Mouse (Mus musculus) heart, postnatal 10 days (tissue): ENCODE measurements around the gene Pafah2. TPM values are rescaled to one million over a fixed set of nuclear protein-coding genes. Genes with fewer than 3 reads are reported as not detected.

Source experiments
- microRNA-seq, 2 experiments: library from miRNA; unstranded; fragments of <30 nt; microRNA quantifications; one replicate each; pipeline ENCODE4 v1.2.0; 2022
- total RNA-seq, 2 experiments: library from RNA; stranded (reverse); gene quantifications; 2 replicates each; pipeline ENCODE4 v1.2.3; 2021

Gene Pafah2
- total RNA-seq, 2 experiments from 2014 or later, result 9.6 to 10.2 TPM

Small RNA genes within 50 kb of the gene (microRNA-seq; reads per million reads assigned to microRNA genes)
- gene Gm23634, result 3.1 to 3.8 reads per million in 2 experiments

Other genes with a start within 250 kb of the Pafah2 start
- gene Cep85, start 209.2 kb upstream of the Pafah2 start, total RNA-seq, result 10 to 100 TPM; 29.9 to 32.0 TPM
- gene Gm7534, start 193.3 kb upstream of the Pafah2 start, total RNA-seq, result not detected
- not detected for gene Catsper4, start 168.9 kb upstream of the Pafah2 start, total RNA-seq
- 1 to 10 TPM; 2.3 to 4.4 TPM for gene Cnksr1, start 157.9 kb upstream of the Pafah2 start, total RNA-seq
- gene E130218I03Rik, start 152.7 kb upstream of the Pafah2 start, total RNA-seq, result not detected
- 1 to 10 TPM; 3.7 to 4.0 TPM for gene Zfp593, start 150.7 kb upstream of the Pafah2 start, total RNA-seq
- gene Gm30191, start 149.4 kb upstream of the Pafah2 start, total RNA-seq, result not detected
- 10 to 100 TPM; 13.5 to 15.2 TPM for gene Grrp1, start 142.2 kb upstream of the Pafah2 start, total RNA-seq
- 10 to 100 TPM in 1 of 2 experiments, 1 to 10 TPM in 1; 7.5 to 10.3 TPM for gene Pdik1l, start 108.4 kb upstream of the Pafah2 start, total RNA-seq
- gene Trim63, start 81.2 kb upstream of the Pafah2 start, total RNA-seq, result 100 to 1,000 TPM; 238 to 242 TPM
- under 1 TPM; 0.12 to 0.69 TPM for gene Slc30a2, start 53.1 kb upstream of the Pafah2 start, total RNA-seq
- gene Extl1, start 12.5 kb upstream of the Pafah2 start, total RNA-seq, result 1 to 10 TPM; 4.2 to 5.4 TPM
- 100 to 1,000 TPM; 131 to 137 TPM for gene Stmn1, start 72.0 kb downstream of the Pafah2 start, total RNA-seq
- gene Paqr7, start 100.4 kb downstream of the Pafah2 start, total RNA-seq, result 10 to 100 TPM in 1 of 2 experiments, 1 to 10 TPM in 1; 9.5 to 12.7 TPM
- gene Aunip, start 114.7 kb downstream of the Pafah2 start, total RNA-seq, result 1 to 10 TPM in 1 of 2 experiments, under 1 TPM in 1; 0.60 to 1.1 TPM
- gene Mtfr1l, start 139.1 kb downstream of the Pafah2 start, total RNA-seq, result 100 to 1,000 TPM; 159 to 165 TPM
- gene Selenon, start 155.8 kb downstream of the Pafah2 start, total RNA-seq, result 10 to 100 TPM; 38.2 to 45.2 TPM